Mouse (Mus musculus) embryo, embryonic 11 days (tissue): ENCODE results near the gene Zfp74.
A peak's percentile ranks its signal among the peaks of the same experiment; 100 is the strongest.

Experiments
- DNase-seq: peaks from one replicate; pipeline ENCODE4 v3.0.0-alpha.2; 2015

Gene Zfp74

GRCm38 (mm10) chr7:29942740-29943139, 11.1 kb downstream of the Zfp74 start:
- no peak for DNase-seq

GRCm38 (mm10) chr7:29941027-29941426, 12.9 kb downstream of the Zfp74 start:
- DNase-seq, result no peak

- DNase-seq, result no peak
These were observed 15.0 kb downstream of the Zfp74 start for GRCm38 (mm10) chr7:29938856-29939255.

- no peak for DNase-seq
These were observed 31.1 kb downstream of the Zfp74 start for GRCm38 (mm10) chr7:29922780-29923179.

GRCm38 (mm10) chr7:29921439-29922093, 32.3 kb downstream of the Zfp74 start:
- no peak for DNase-seq

GRCm38 (mm10) chr7:29918062-29918453, 35.8 kb downstream of the Zfp74 start:
- no peak for DNase-seq

GRCm38 (mm10) chr7:29917371-29918061, 36.4 kb downstream of the Zfp74 start:
- no peak for DNase-seq

GRCm38 (mm10) chr7:29912172-29912571, 41.7 kb downstream of the Zfp74 start:
- no peak for DNase-seq

- DNase-seq, result no peak
These were observed 43.6 kb downstream of the Zfp74 start for GRCm38 (mm10) chr7:29910252-29910651.

- peak; percentile 95 for DNase-seq
These were observed 45.5 kb downstream of the Zfp74 start, which contains the start of gene Zfp383 for GRCm38 (mm10) chr7:29908130-29908950. TSS of gene Zfp383 (plus strand) at chr7:29908223.

- no peak for DNase-seq
These were observed 46.7 kb downstream of the Zfp74 start for GRCm38 (mm10) chr7:29907206-29907605.

GRCm38 (mm10) chr7:29906682-29907058, 47.2 kb downstream of the Zfp74 start:
- DNase-seq, result no peak

- peak; percentile 94 for DNase-seq
These were observed 47.8 kb downstream of the Zfp74 start, which contains the start of gene Zfp27 for GRCm38 (mm10) chr7:29905966-29906681. TSS of gene Zfp27 (minus strand) at chr7:29906572.

GRCm38 (mm10) chr7:29904101-29904500, 49.8 kb downstream of the Zfp74 start:
- DNase-seq, result no peak

GRCm38 (mm10) chr7:29898351-29898750, 55.5 kb downstream of the Zfp74 start:
- DNase-seq, result no peak

GRCm38 (mm10) chr7:29892756-29893155, 61.1 kb downstream of the Zfp74 start:
- DNase-seq, result no peak

- no peak for DNase-seq
These were observed 63.4 kb downstream of the Zfp74 start for GRCm38 (mm10) chr7:29890501-29890900.

GRCm38 (mm10) chr7:29880916-29881315, 73.0 kb downstream of the Zfp74 start:
- DNase-seq, result no peak
